Mouse (Mus musculus) ES-E14 (cell line): ENCODE data around the gene Fgr. TPM values are rescaled to one million over a fixed set of nuclear protein-coding genes. Genes with fewer than 3 reads are reported as not detected.
A peak's percentile ranks its signal among the peaks of the same experiment; 100 is the strongest.

Experiments used
- DNase-seq: peaks from one replicate; pipeline ENCODE4 v3.0.0-alpha.2; 2013; ENCODE audit warnings: low read depth, low spot score
- H3K27ac ChIP-seq: 2 replicates; pipeline ENCODE4 v1.5.1; 2012; ENCODE audit warnings: low read depth, mild to moderate bottlenecking, low read length, moderate library complexity, mixed read lengths; ENCODE audit not compliant: poor library complexity, insufficient read depth, severe bottlenecking
- H3K36me3 ChIP-seq: 2 replicates; pipeline ENCODE4 v1.6.1; 2012; ENCODE audit warnings: mild to moderate bottlenecking, low read length, moderate library complexity, mixed read lengths; ENCODE audit not compliant: control insufficient read depth, poor library complexity, insufficient read depth, severe bottlenecking
- H3K4me1 ChIP-seq, 2 experiments: fragments of 150-350 bp in 1 of 2; sonication (generic) in 1 of 2; 2 replicates each; pipeline ENCODE4 v1.6.1; 2012; ENCODE audit warnings: low read length in 2 of 2, mild to moderate bottlenecking in 1 of 2, mixed read lengths in 1 of 2; ENCODE audit not compliant: control insufficient read depth in 2 of 2, insufficient read depth in 2 of 2, poor library complexity in 1 of 2
- H3K4me3 ChIP-seq, 2 experiments: fragments of 150-350 bp in 1 of 2; sonication (generic) in 1 of 2; 2 replicates each; pipeline ENCODE4 v1.5.1; 2012; ENCODE audit warnings: low read length in 2 of 2, low read depth in 1 of 2, mild to moderate bottlenecking in 1 of 2, mixed read lengths in 1 of 2; ENCODE audit not compliant: insufficient read depth in 1 of 2, poor library complexity in 1 of 2, severe bottlenecking in 1 of 2
- H3K9ac ChIP-seq: 2 replicates; pipeline ENCODE4 v1.6.1; 2012; ENCODE audit warnings: low read depth, mild to moderate bottlenecking, low read length, mixed read lengths; ENCODE audit not compliant: poor library complexity, insufficient read depth, severe bottlenecking
- H3K9me3 ChIP-seq: fragments of 150-350 bp; sonication (generic); 2 replicates; pipeline ENCODE4 v1.6.1; 2012; ENCODE audit warnings: low read depth, mild to moderate bottlenecking, low read length; ENCODE audit not compliant: control insufficient read depth, insufficient read depth
- CHD2 ChIP-seq: IDR thresholded peaks from 2 replicates; pipeline ENCODE4 v1.6.1; 2014; ENCODE audit warnings: mild to moderate bottlenecking, low read depth, low read length, inconsistent platforms
- HCFC1 ChIP-seq: IDR thresholded peaks from 2 replicates; pipeline ENCODE4 v1.6.1; 2012; ENCODE audit warnings: low read length, inconsistent platforms, borderline replicate concordance; ENCODE audit not compliant: insufficient read depth
- MAFK ChIP-seq: IDR thresholded peaks from 2 replicates; pipeline ENCODE4 v1.6.1; 2014; ENCODE audit warnings: mild to moderate bottlenecking, low read depth, low read length, inconsistent platforms; ENCODE audit not compliant: insufficient read depth
- ZC3H11A ChIP-seq: IDR thresholded peaks from 2 replicates; pipeline ENCODE4 v1.6.1; 2012; ENCODE audit warnings: low read depth, mild to moderate bottlenecking, inconsistent platforms, low read length, borderline replicate concordance
- ZNF384 ChIP-seq: IDR thresholded peaks from 2 replicates; pipeline ENCODE4 v1.6.1; 2012; ENCODE audit warnings: low read depth, low read length, inconsistent platforms
- in situ Hi-C, 2 experiments: fragments of 600-800 bp; cut with MboI; formaldehyde crosslinking; loops; one replicate each; pipeline ENCODE4 v1.15.1; 2025; ENCODE audit warnings: low sequenced_read_pairs in 2 of 2, inconsistent platforms in 1 of 2; ENCODE audit not compliant: unreplicated experiment in 2 of 2
- total RNA-seq: library from RNA; depleted of rRNA; stranded (reverse); fragments of 300-350 nt; gene quantifications from 2 replicates; pipeline ENCODE4 v1.2.3, GENCODE M21; 2012; rRNA removed

Fgr gene
- total RNA-seq, 1 experiment, result 1.8 TPM

GRCm38 (mm10) chr4:133050837-133051549, 77.1 kb downstream of the Fgr start:
- DNase-seq, result no peak
- peak overlapping the region; percentile 6; the same call in 1 of the 2 replicates for H3K9ac ChIP-seq
- no peak overlapping the region for H3K27ac ChIP-seq
- TF ChIP-seq ZNF384, result no peak
- peaks cover 23 to 60% of the 10 kb centered on the region in 2 experiments for H3K4me1 ChIP-seq
- peaks cover 53% of the 10 kb centered on the region for H3K36me3 ChIP-seq
- H3K4me3 ChIP-seq, result no peak overlapping the region
- no peaks in the 10 kb centered on the region for H3K9me3 ChIP-seq
- in situ Hi-C loops, result no loop called here

DNA sequence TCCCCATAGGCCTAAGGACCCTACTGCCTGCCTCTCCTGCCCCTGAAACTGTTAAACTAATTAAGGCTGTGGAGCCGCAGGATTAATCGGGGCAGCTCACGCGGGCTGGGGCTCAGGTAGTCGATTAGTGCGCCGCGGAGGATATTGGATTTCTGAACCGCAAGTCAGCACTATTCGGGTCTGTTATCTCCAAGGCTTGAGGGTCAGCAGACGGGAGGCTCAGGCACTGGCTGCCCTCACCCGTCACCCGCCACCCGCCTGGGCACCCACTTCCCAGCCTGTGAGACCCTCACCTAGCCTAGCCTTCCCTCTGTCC, 77.6 kb downstream of the Fgr start:
- TF ChIP-seq ZC3H11A, result no peak
- TF ChIP-seq MAFK, result no peak
- TF ChIP-seq HCFC1, result no peak
- no peak for TF ChIP-seq ZNF384
- TF ChIP-seq CHD2, result no peak
- peak overlapping the region; percentile 6; the same call in 1 of the 2 replicates for H3K9ac ChIP-seq
- H3K4me1 ChIP-seq, result peaks cover 23 to 60% of the 10 kb centered on the region in 2 experiments
- H3K27ac ChIP-seq, result no peak overlapping the region
- no peak for DNase-seq
- H3K9me3 ChIP-seq, result no peaks in the 10 kb centered on the region
- in situ Hi-C loops, result no loop called here
- H3K4me3 ChIP-seq, result no peak overlapping the region
- peaks cover 53% of the 10 kb centered on the region for H3K36me3 ChIP-seq

Other genes starting within 250 kb of the Fgr start
- gene Xkr8, start 241.5 kb upstream of the Fgr start, total RNA-seq, result 9.6 and 15.5 TPM in 2 replicates
- gene Smpdl3b, start 216.8 kb upstream of the Fgr start, total RNA-seq, result 28.9 and 40.2 TPM in 2 replicates
- 105 and 112 TPM in 2 replicates for gene Rpa2, start 205.8 kb upstream of the Fgr start, total RNA-seq
- gene Themis2, start 177.7 kb upstream of the Fgr start, total RNA-seq, result 1.1 and 1.3 TPM in 2 replicates
- 90.8 and 105 TPM in 2 replicates for gene Ppp1r8, start 130.9 kb upstream of the Fgr start, total RNA-seq
- gene Stx12, start 89.6 kb upstream of the Fgr start, total RNA-seq, result 22.7 and 27.6 TPM in 2 replicates
- 12.5 and 14.9 TPM in 2 replicates for gene Fam76a, start 51.5 kb upstream of the Fgr start, total RNA-seq
- gene Ahdc1, start 37.2 kb downstream of the Fgr start, total RNA-seq, result 61.8 and 88.9 TPM in 2 replicates
- 31.8 and 32.3 TPM in 2 replicates for gene Wasf2, start 156.4 kb downstream of the Fgr start, total RNA-seq
- gene Cd164l2, start 238.0 kb downstream of the Fgr start, total RNA-seq, result 2.2 and 5.7 TPM in 2 replicates
- gene Gpr3, start 238.4 kb downstream of the Fgr start, total RNA-seq, result 0.85 and 1.5 TPM in 2 replicates